Mouse (Mus musculus) liver, embryonic 14.5 days (tissue): ENCODE results near the gene Gm27029. TPM values are rescaled to one million over a fixed set of nuclear protein-coding genes. Genes with fewer than 3 reads are reported as not detected.

Experiments used
- ATAC-seq: fragments of 200-750 bp; cut with Nextera tagmentation; 2 replicates; pipeline ENCODE4 v1.8.0; 2017; ENCODE audit warnings: moderate number of reproducible peaks, mild to moderate bottlenecking, moderate library complexity; ENCODE audit not compliant: insufficient read depth
- DNase-seq, 3 experiments: peaks; one replicate each; pipeline ENCODE4 v3.0.0-alpha.2; 2012 to 2013; ENCODE audit warnings: low read depth in 3 of 3, low spot score in 3 of 3
- H3K27ac ChIP-seq: fragments of 300-500 bp; sonication (generic); 2 replicates; pipeline ENCODE4 v1.5.1; 2014; ENCODE audit warnings: moderate library complexity, mild to moderate bottlenecking, control low read depth, inconsistent platforms
- H3K27me3 ChIP-seq: fragments of 300-500 bp; sonication (generic); 2 replicates; pipeline ENCODE4 v1.6.1; 2014; ENCODE audit warnings: mild to moderate bottlenecking, low read length, moderate library complexity; ENCODE audit not compliant: control insufficient read depth, insufficient read depth
- H3K36me3 ChIP-seq: fragments of 300-500 bp; sonication (generic); replicated peaks from 2 replicates; pipeline ENCODE4 v1.6.1; 2014; ENCODE audit warnings: low read depth; ENCODE audit not compliant: control insufficient read depth, insufficient read depth
- H3K4me1 ChIP-seq, 2 experiments: fragments of 200-500 bp in 1 of 2; fragments of 300-500 bp in 1 of 2; sonication (generic) in 1 of 2; replicated peaks; 2 replicates each; pipeline ENCODE4 v1.6.1; 2012 to 2014; ENCODE audit warnings: antibody characterized with exemption in 1 of 2, inconsistent platforms in 1 of 2, low read length in 1 of 2; ENCODE audit not compliant: control insufficient read depth in 2 of 2, insufficient read depth in 2 of 2
- H3K4me2 ChIP-seq: fragments of 300-500 bp; sonication (generic); 2 replicates; pipeline ENCODE4 v1.6.1; 2014; ENCODE audit warnings: low read depth, mild to moderate bottlenecking, control low read depth, moderate library complexity
- H3K4me3 ChIP-seq, 2 experiments: fragments of 200-500 bp in 1 of 2; fragments of 300-500 bp in 1 of 2; sonication (generic) in 1 of 2; 2 replicates each; pipeline ENCODE4 v1.5.1; 2012 to 2014; ENCODE audit warnings: low read depth in 2 of 2, low read length in 2 of 2, mild to moderate bottlenecking in 2 of 2, control low read depth in 1 of 2, inconsistent platforms in 1 of 2, moderate library complexity in 1 of 2; ENCODE audit not compliant: insufficient read depth in 1 of 2
- H3K9ac ChIP-seq: fragments of 300-500 bp; sonication (generic); replicated peaks from 2 replicates; pipeline ENCODE4 v1.6.1; 2014; ENCODE audit warnings: mild to moderate bottlenecking, control low read depth, moderate library complexity
- H3K9me3 ChIP-seq: fragments of 300-500 bp; sonication (generic); 2 replicates; pipeline ENCODE4 v1.6.1; 2016; ENCODE audit warnings: low read length, mixed read lengths; ENCODE audit not compliant: control insufficient read depth
- CTCF ChIP-seq: IDR thresholded peaks from 2 replicates; pipeline ENCODE4 v1.5.1; 2016; ENCODE audit warnings: antibody characterized with exemption, low read depth, control low read depth
- EP300 ChIP-seq: IDR thresholded peaks from 2 replicates; pipeline ENCODE4 v1.6.1; 2016; ENCODE audit warnings: antibody characterized with exemption, low read depth
- WGBS: fragments of 180-500 bp; shearing (Covaris S2); extraction: QIAGEN DNeasy Blood & Tissue Kit; methylation state at CpG from one replicate; pipeline ENCODE4 v1.1.7; 2014; ENCODE audit not compliant: insufficient replicate concordance; 5-methylcytosine and 5-hydroxymethylcytosine counted together
- polyA plus RNA-seq, 2 experiments: library from polyadenylated mRNA; depleted of rRNA in 1 of 2; stranded (reverse) in 1 of 2; unstranded in 1 of 2; fragments of >200 nt; fragmentation: Nextera tagmentation in 1 of 2; extraction: Ambion mirVana in 1 of 2; gene quantifications; 2 replicates each; pipeline versions ENCODE4 v1.2.1 to v1.2.3; 2012 to 2014

Gene Gm27029
- polyA plus RNA-seq, 2 experiments = 0.84 to 2.6 TPM

GRCm38 (mm10) chr11:101420148-101420547, 4.4 kb downstream of the Gm27029 start:
- DNase-seq = no peak
- Histone ChIP-seq H3K4me1 (peaks cover 0 to 12% of the 10 kb centered on the region in 2 experiments; a peak in 3 of 4 replicates), H3K4me2 (no peak overlapping the region), H3K9ac (no peak overlapping the region), H3K27ac (no peak overlapping the region), H3K9me3 (no peaks in the 10 kb centered on the region), H3K4me3 (no peak overlapping the region), H3K36me3 (no peaks in the 10 kb centered on the region), H3K27me3 (no peaks in the 10 kb centered on the region)
- 62% methylated on average over 5 of the region's 5 CpGs for WGBS
- TF ChIP-seq EP300 (no peak), CTCF (no peak)
- ATAC-seq = no peak

- Histone ChIP-seq H3K9me3 (no peaks in the 10 kb centered on the region), H3K27ac (no peak overlapping the region), H3K27me3 (no peaks in the 10 kb centered on the region), H3K36me3 (no peaks in the 10 kb centered on the region), H3K4me1 (peaks cover 0 to 12% of the 10 kb centered on the region in 2 experiments; a peak in 3 of 4 replicates), H3K9ac (no peak overlapping the region), H3K4me3 (no peak overlapping the region), H3K4me2 (no peak overlapping the region)
- no peak for DNase-seq
- TF ChIP-seq EP300 (no peak), CTCF (peak; percentile 45)
- ATAC-seq = no peak
- WGBS = 38% methylated on average over 3 of the region's 3 CpGs
Measured at GRCm38 (mm10) chr11:101419610-101420009, 5.0 kb downstream of the Gm27029 start.

GRCm38 (mm10) chr11:101418991-101419390, 5.6 kb downstream of the Gm27029 start:
- Histone ChIP-seq H3K4me3 (no peak overlapping the region), H3K27ac (no peak overlapping the region), H3K4me1 (peaks cover 0 to 6% of the 10 kb centered on the region in 2 experiments; a peak in 3 of 4 replicates), H3K9me3 (no peaks in the 10 kb centered on the region), H3K27me3 (no peaks in the 10 kb centered on the region), H3K36me3 (no peaks in the 10 kb centered on the region; the same call in 1 of the 2 replicates), H3K4me2 (no peak overlapping the region), H3K9ac (no peak overlapping the region)
- WGBS = 59% methylated on average over 6 of the region's 6 CpGs
- DNase-seq (no peak), ATAC-seq (no peak)
- TF ChIP-seq CTCF (no peak), EP300 (no peak)

GRCm38 (mm10) chr11:101417101-101417855, 7.3 kb downstream of the Gm27029 start, which contains the start of gene Aarsd1:
Gene Aarsd1, minus strand, starts transcription at chr11:101417615.
- peaks cover 7% of the 10 kb centered on the region for H3K36me3 ChIP-seq
- peak within 1 kb of the TSS; percentile 92 for H3K9ac ChIP-seq
- H3K4me1 ChIP-seq = peaks cover 0 to 4% of the 10 kb centered on the region in 2 experiments; a peak in 3 of 4 replicates
- H3K4me2 ChIP-seq = peak within 1 kb of the TSS; percentile 98
- peak within 1 kb of the TSS; percentile 50 for H3K27ac ChIP-seq
- DNase-seq (peak; percentile 64 to 71 (median 66)), ATAC-seq (peak; percentile 79)
- TF ChIP-seq CTCF (0 out of 2 replicates have a peak, but pooled peaks have one; percentile 2), EP300 (no peak; the same call in 1 of the 2 replicates)
- H3K9me3 ChIP-seq = no peaks in the 10 kb centered on the region
- H3K27me3 ChIP-seq = no peaks in the 10 kb centered on the region
- 1% methylated on average over 45 of the region's 45 CpGs for WGBS
- H3K4me3 ChIP-seq = peak within 1 kb of the TSS; percentile 81 to 95

- Histone ChIP-seq H3K4me1 (peaks cover 0 to 4% of the 10 kb centered on the region in 2 experiments; a peak in 3 of 4 replicates), H3K27me3 (no peaks in the 10 kb centered on the region), H3K9ac (peak overlapping the region; percentile 92), H3K9me3 (no peaks in the 10 kb centered on the region), H3K36me3 (peaks cover 14% of the 10 kb centered on the region), H3K4me3 (peak overlapping the region; percentile 81 to 95), H3K27ac (peak overlapping the region; percentile 44), H3K4me2 (peak overlapping the region; percentile 98)
- ATAC-seq (peak; percentile 57), DNase-seq (peak; percentile 43 to 55 (median 54))
- WGBS = under 1% methylated on average over 11 of the region's 11 CpGs
- no peak for TF ChIP-seq EP300
- TF ChIP-seq CTCF = no peak
Measured at GRCm38 (mm10) chr11:101416433-101417100, 8.0 kb downstream of the Gm27029 start.
